Mouse (Mus musculus): ENCODE measurements around the gene Psmb11.

DNA sequence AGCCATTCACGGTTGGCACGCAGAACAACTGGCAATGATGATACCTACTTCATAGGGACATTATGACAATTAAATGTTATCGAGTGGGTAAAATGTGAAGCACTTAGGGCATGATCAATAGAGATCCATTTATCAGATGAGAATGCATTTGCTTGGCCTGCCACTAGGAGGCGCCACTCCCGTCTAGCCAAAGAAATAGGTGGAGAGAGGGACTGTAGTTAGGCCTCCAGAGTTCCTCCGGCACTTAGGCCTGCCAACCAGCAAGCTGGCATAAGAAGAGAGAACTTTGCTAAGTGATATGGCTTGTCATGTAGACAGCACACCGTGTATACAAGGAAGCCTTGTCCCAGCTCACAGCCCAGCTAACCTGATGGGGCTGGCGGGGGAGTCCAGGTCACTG is 15.7 kb downstream of the Psmb11 start:
- peak; percentile 94 for TF ChIP-seq CTCF (IDR thresholded peaks at IDR 0.05; ENCODE audit: low read depth)
- TF ChIP-seq EP300 (IDR thresholded peaks at IDR 0.05; ENCODE audit: low read depth) = no peak
